Mouse (Mus musculus): ENCODE measurements around the gene Ndufab1.

Gene Ndufab1

DNA sequence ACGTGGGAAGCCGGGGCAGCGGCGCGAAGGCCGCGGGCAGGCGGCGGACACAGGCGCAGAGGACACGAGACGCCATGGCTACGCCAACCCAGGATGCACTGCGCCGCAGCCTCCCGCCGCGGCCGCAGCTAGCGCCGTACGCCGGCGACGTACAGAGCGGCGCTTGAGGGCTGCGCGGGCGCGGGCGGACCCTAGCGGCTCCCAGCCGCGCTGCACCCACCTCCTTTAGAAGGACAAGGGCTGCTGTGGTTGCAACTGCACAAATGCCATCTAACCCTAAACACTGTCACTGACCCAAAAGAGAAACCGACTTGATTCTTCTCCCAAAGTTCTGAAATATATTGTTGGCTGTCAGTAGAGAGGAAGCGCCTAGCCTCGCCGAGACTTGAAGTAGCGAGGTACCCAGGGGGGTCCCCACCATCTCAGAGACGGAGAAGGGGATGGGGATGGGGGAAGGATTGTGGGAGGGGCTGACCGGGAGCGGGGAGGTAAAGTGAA lies at the start of gene Ndufab1:
TSS of gene Ndufab1 (minus strand) at position 140 of the 498 bp plus-strand sequence.
- peak; percentile 92 for ATAC-seq (ENCODE audit: insufficient number of reproducible peaks, low FRiP score, low TSS enrichment)

- ATAC-seq (ENCODE audit: insufficient number of reproducible peaks, low FRiP score, low TSS enrichment): no peak
These were observed 39.3 kb upstream of the Ndufab1 start for GRCm38 (mm10) chr7:122140991-122141390.

GRCm38 (mm10) chr7:122138190-122138589 lies 36.5 kb upstream of the Ndufab1 start:
- no peak for ATAC-seq (ENCODE audit: insufficient number of reproducible peaks, low FRiP score, low TSS enrichment)

DNA sequence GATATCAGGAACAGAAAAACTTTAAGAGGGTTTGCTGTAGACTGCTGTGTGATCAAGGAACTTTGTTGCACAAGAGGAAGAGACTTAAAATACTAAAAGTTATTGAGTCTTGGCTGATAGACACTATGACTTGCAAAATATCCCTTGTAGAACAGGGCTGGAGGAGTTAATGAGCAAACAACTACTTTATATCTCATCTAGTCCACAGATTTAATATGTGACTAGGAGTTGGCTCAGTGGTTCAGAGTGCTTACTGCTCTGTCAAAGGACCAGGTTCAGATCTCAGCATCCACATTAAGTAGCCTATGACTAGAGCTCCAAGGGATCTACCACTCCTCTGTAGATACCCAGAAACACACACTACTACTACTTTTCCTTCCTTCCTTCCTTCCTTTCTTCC lies 35.4 kb upstream of the Ndufab1 start:
- no peak for ATAC-seq (ENCODE audit: insufficient number of reproducible peaks, low FRiP score, low TSS enrichment)

DNA sequence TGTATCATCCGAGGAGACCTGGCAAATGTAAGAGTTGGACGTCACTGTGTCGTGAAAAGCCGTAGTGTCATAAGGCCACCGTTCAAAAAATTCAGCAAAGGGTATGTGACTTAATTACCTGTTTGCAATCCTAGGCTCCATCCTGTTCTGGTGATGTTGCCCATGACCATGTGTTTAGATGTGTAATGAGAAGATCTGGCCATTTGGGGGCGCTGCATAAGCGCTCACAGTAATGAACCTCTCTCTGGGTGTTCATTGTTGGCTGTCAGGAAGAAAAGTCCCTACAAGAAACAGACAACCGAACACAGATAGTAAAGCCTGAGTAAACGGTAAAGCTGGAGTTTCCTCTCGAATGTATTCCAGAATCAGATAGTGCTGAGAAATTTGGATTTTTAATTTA lies 33.4 kb upstream of the Ndufab1 start:
- no peak for ATAC-seq (ENCODE audit: insufficient number of reproducible peaks, low FRiP score, low TSS enrichment)

GRCm38 (mm10) chr7:122133338-122133625 lies 31.6 kb upstream of the Ndufab1 start:
- no peak for ATAC-seq (ENCODE audit: insufficient number of reproducible peaks, low FRiP score, low TSS enrichment)

- ATAC-seq (ENCODE audit: insufficient number of reproducible peaks, low FRiP score, low TSS enrichment): peak; percentile 97
These were observed 31.0 kb upstream of the Ndufab1 start, which contains the start of the genes Palb2 and Dctn5 for GRCm38 (mm10) chr7:122132497-122133337. TSS of gene Palb2 (minus strand) at chr7:122132985. TSS of gene Dctn5 (plus strand) at chr7:122133041.

DNA sequence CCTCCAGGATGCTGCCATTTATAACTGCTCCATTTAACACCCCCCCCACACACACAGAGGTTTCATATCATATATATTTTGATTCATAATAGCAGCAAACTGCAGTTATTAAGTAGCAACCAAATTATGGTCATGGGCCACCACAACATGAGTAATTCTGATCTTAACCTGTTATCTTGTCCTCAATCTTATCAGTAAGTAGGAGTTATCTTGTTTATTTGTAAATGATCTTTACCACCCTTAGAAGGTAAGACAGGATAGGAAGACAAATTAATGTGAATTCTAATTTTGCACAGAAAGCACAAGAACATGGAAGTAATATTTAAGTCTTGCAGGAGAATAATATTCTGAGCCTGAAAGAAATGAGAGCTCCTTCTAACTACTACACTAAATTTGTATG lies 30.1 kb upstream of the Ndufab1 start:
- ATAC-seq (ENCODE audit: insufficient number of reproducible peaks, low FRiP score, low TSS enrichment): no peak

- no peak for ATAC-seq (ENCODE audit: insufficient number of reproducible peaks, low FRiP score, low TSS enrichment)
These were observed 25.3 kb upstream of the Ndufab1 start for GRCm38 (mm10) chr7:122126946-122127345.

DNA sequence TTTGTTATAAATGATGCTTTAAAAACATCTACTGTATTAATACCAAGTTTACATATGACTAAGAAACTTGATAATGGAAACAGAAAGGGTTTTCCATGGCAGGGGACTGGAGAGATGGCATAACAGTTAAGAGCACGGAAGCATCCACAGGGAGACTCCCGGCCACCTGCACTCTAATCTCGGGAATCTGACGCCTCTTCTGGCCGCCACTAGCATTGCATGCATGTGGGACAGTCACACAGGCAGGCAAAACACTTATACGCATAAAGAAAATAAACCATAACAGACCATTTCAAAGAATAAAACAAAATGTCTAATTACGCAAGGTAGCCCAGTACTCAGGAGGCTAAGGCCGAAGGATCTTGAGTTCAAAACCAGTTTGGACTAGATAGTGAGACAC lies 23.9 kb upstream of the Ndufab1 start:
- no peak for ATAC-seq (ENCODE audit: insufficient number of reproducible peaks, low FRiP score, low TSS enrichment)

DNA sequence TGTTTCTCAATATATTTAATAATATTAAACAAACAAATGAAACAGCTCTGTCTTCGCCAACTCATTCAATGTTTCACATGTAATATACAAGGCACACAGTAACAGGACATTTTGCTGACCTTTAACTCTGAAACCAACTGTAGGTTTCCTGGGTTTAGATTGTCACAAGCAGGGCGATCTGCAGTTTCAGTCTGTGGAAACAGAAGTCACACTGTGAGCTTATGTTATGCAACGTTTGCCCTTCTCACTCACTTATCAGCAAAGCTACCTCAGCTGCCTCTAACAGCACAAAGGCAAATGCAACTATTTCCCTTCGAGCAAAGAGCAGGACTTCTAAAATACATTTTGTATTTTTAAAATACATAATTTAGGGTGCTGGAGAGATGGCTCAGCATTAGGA lies 21.8 kb upstream of the Ndufab1 start:
- no peak for ATAC-seq (ENCODE audit: insufficient number of reproducible peaks, low FRiP score, low TSS enrichment)

DNA sequence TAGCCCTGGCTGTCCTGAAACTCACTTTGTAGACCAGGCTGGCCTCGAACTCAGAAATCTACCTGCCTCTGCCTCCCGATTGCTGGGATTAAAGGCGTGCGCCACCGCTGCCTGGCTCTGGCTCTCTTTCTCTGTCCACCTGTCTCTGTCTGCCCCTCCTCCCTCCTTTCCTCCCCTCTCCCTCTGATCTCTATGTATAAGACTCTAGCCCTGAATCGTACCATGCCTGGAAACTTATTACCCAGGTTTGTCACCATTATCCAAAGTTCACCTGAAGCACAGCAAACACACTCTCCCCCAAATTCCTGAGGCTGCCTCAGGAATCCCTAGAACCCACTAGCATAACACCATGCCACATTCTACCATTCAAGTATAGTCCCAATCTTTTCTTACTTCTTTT lies 6.5 kb upstream of the Ndufab1 start:
- ATAC-seq (ENCODE audit: insufficient number of reproducible peaks, low FRiP score, low TSS enrichment): no peak

- ATAC-seq (ENCODE audit: insufficient number of reproducible peaks, low FRiP score, low TSS enrichment): peak; percentile 60
These were observed 506 bp downstream of the Ndufab1 start for GRCm38 (mm10) chr7:122101014-122101746.

DNA sequence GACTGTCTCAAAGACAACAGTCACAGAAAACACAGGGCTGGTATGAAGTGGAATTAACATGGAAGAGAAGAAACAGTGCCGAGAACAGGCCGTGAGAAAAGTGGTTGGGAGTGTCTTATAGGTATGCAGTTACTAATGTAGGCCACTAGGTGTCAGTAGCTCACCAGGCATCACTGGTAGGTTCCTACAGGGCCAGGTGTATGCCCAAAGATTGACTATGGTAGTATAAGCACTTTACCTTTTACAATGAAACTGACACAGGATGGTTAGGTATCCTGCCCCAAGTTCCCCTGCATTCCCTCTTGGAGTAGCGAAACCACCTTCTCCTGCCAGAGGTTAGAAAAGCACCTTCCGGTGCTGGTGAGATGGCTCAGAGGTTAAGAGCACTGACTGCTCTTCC lies 2.5 kb downstream of the Ndufab1 start:
- no peak for ATAC-seq (ENCODE audit: insufficient number of reproducible peaks, low FRiP score, low TSS enrichment)

- no peak for ATAC-seq (ENCODE audit: insufficient number of reproducible peaks, low FRiP score, low TSS enrichment)
These were observed 3.7 kb downstream of the Ndufab1 start for GRCm38 (mm10) chr7:122098009-122098408.

GRCm38 (mm10) chr7:122094564-122095330 lies 6.9 kb downstream of the Ndufab1 start:
- no peak for ATAC-seq (ENCODE audit: insufficient number of reproducible peaks, low FRiP score, low TSS enrichment)

DNA sequence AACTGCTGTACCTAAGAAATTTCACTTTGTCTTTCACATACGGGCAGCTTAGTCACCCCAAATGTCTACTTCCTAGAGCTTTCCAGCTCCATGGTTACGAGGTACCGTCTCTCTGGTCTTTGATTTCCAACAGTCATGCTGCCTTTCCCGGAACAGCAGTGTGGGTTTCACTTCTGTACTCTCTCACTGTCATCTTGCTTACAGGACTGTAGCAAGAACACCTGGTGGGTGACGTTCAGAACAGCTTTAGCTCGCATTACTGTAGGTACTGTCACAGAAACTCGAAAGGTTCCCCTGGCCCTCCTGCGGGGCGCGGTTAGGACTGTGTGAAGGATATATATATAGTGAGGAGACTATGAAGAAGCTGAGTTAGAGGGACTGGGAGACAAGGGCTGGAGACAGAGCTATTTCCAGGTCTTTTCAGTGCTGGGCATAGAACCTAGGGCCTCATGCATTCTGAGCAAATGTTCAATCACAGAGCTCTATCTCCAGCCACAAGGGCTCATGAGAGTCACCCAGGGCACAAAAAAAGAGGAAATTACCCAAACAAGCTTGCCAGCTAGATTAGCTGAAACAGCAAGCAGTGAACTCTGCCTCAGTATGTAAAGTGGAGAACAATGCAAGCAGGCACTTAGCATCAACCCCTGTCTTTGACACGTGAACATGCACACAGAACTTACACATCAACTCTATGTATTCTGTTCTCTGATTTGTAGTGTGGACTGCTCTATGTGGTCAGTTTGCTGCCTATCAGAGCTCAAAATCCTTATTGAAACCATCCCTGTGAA lies 14.3 kb downstream of the Ndufab1 start:
- no peak for ATAC-seq (ENCODE audit: insufficient number of reproducible peaks, low FRiP score, low TSS enrichment)

- ATAC-seq (ENCODE audit: insufficient number of reproducible peaks, low FRiP score, low TSS enrichment): no peak
These were observed 20.6 kb downstream of the Ndufab1 start for GRCm38 (mm10) chr7:122081071-122081470.

DNA sequence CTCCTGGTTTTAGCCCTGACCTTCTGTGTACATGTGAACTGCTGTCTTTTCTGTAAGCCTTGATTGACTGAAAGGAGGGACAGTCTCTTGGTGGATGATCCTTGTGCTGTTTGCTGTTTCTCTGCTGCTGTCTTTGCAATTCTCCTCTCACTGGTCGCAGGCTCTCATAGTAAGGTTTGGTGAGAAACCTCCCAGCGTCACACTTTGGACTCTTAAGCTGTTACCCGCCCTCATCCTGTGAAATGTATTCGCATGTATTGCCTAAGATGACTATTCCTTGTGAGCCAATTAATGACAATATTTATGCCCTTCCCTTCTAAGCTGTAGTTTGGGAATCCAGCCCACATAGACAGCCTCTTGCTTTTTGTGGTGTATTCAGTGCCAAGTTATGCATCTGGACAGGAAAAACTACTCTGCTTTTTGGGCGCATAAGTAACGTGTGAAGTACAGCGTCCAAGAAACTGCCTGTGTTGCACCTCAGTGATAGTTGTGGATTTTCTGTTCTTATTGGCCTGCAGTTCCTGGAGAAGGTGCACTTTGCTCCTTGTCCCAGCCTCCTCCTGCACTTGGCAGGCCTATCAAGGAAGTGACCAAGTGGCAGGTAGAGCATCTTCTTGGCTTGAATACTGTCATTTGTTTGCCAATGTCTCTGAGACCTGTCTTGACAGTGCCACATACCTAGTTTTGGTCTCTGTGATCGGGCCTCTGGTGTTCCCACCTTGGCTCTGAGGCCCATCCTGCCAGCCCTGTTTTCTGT lies 21.7 kb downstream of the Ndufab1 start:
- ATAC-seq (ENCODE audit: insufficient number of reproducible peaks, low FRiP score, low TSS enrichment): no peak

Measured in cerebellum, adult (tissue).